Mouse (Mus musculus) hematopoietic stem cell, adult 5-6 weeks (primary cell): ENCODE data around the gene Asap2. TPM values are rescaled to one million over a fixed set of nuclear protein-coding genes. Genes with fewer than 3 reads are reported as not detected.
A peak's percentile ranks its signal among the peaks of the same experiment; 100 is the strongest.

Source experiments
- ATAC-seq, 2 experiments: fragments of 125-278 bp in 1 of 2; replicated peaks in 1 of 2; 2 replicates each; pipeline ENCODE4 v1.8.0; 2016 to 2017; ENCODE audit warnings: inconsistent platforms in 2 of 2, mild to moderate bottlenecking in 2 of 2, moderate number of reproducible peaks in 2 of 2, low read depth in 1 of 2, moderate TSS enrichment in 1 of 2; ENCODE audit not compliant: low FRiP score in 2 of 2, poor library complexity in 2 of 2, severe bottlenecking in 2 of 2, insufficient read depth in 1 of 2, low TSS enrichment in 1 of 2
- total RNA-seq: library from RNA; stranded (forward); fragments of 172-1452, 232-1000 nt; gene quantifications from 2 replicates; pipeline ENCODE4 v1.2.3, GENCODE M21; 2017

The Asap2 gene
- total RNA-seq, 1 experiment from 2014 or later: 4.0 TPM

GRCm38 (mm10) chr12:21226316-21226715, 236.1 kb downstream of the Asap2 start:
- no peak for ATAC-seq

- ATAC-seq: peak; percentile 82 to 83
These were observed 237.1 kb downstream of the Asap2 start for GRCm38 (mm10) chr12:21227076-21227980.

GRCm38 (mm10) chr12:21228650-21229049, 238.4 kb downstream of the Asap2 start:
- no peak for ATAC-seq

GRCm38 (mm10) chr12:21229076-21229918, 239.0 kb downstream of the Asap2 start:
- ATAC-seq: no peak

- ATAC-seq: no peak
These were observed 243.5 kb downstream of the Asap2 start for GRCm38 (mm10) chr12:21233727-21234126.

GRCm38 (mm10) chr12:21234560-21234959, 244.3 kb downstream of the Asap2 start:
- peak; percentile 71 to 86 for ATAC-seq

- no peak for ATAC-seq
These were observed 251.7 kb downstream of the Asap2 start for GRCm38 (mm10) chr12:21241965-21242364.

GRCm38 (mm10) chr12:21244375-21244960, 254.2 kb downstream of the Asap2 start:
- no peak for ATAC-seq

GRCm38 (mm10) chr12:21247711-21248392, 257.6 kb downstream of the Asap2 start:
- no peak for ATAC-seq

GRCm38 (mm10) chr12:21260494-21261256, 270.4 kb downstream of the Asap2 start:
- peak; percentile 57 to 74 for ATAC-seq

GRCm38 (mm10) chr12:21261521-21261920, 271.3 kb downstream of the Asap2 start:
- ATAC-seq: no peak

GRCm38 (mm10) chr12:21263256-21263655, 273.0 kb downstream of the Asap2 start:
- no peak for ATAC-seq

- ATAC-seq: no peak
These were observed 274.0 kb downstream of the Asap2 start for GRCm38 (mm10) chr12:21264241-21264640.

- ATAC-seq: no peak
These were observed 274.7 kb downstream of the Asap2 start for GRCm38 (mm10) chr12:21264970-21265369.

GRCm38 (mm10) chr12:21265501-21265900, 275.2 kb downstream of the Asap2 start:
- no peak for ATAC-seq

- peak; percentile 68 to 73 for ATAC-seq
These were observed 275.9 kb downstream of the Asap2 start for GRCm38 (mm10) chr12:21265946-21266783.
